Mouse (Mus musculus) intestine, embryonic 15.5 days (tissue): Measurements from ENCODE around the gene Fam172a. TPM values are rescaled to one million over a fixed set of nuclear protein-coding genes. Genes with fewer than 3 reads are reported as not detected.
A peak's percentile ranks its signal among the peaks of the same experiment; 100 is the strongest.

ENCODE experiments used
- ATAC-seq: fragments of 200-750 bp; cut with Nextera tagmentation; 2 replicates; pipeline ENCODE4 v1.8.0; 2017; ENCODE audit warnings: moderate TSS enrichment, moderate library complexity
- H3K27ac ChIP-seq: fragments of 300-500 bp; sonication (generic); 2 replicates; pipeline ENCODE4 v1.5.1; 2015; ENCODE audit warnings: mild to moderate bottlenecking, inconsistent platforms
- H3K27me3 ChIP-seq: fragments of 300-500 bp; sonication (generic); replicated peaks from 2 replicates; pipeline ENCODE4 v1.6.1; 2015; ENCODE audit warnings: inconsistent platforms
- H3K36me3 ChIP-seq: fragments of 300-500 bp; sonication (generic); 2 replicates; pipeline ENCODE4 v1.6.1; 2015; ENCODE audit warnings: inconsistent platforms
- H3K4me1 ChIP-seq: fragments of 300-500 bp; sonication (generic); replicated peaks from 2 replicates; pipeline ENCODE4 v1.6.1; 2015; ENCODE audit warnings: inconsistent platforms
- H3K4me2 ChIP-seq: fragments of 300-500 bp; sonication (generic); replicated peaks from 2 replicates; pipeline ENCODE4 v1.6.1; 2015; ENCODE audit warnings: mild to moderate bottlenecking, inconsistent platforms
- H3K4me3 ChIP-seq: fragments of 300-500 bp; sonication (generic); replicated peaks from 2 replicates; pipeline ENCODE4 v1.5.1; 2015; ENCODE audit warnings: inconsistent platforms
- H3K9ac ChIP-seq: fragments of 300-500 bp; sonication (generic); 2 replicates; pipeline ENCODE4 v1.6.1; 2015; ENCODE audit warnings: inconsistent platforms
- H3K9me3 ChIP-seq: fragments of 300-500 bp; sonication (generic); 2 replicates; pipeline ENCODE4 v1.6.1; 2016; ENCODE audit warnings: inconsistent platforms
- WGBS: fragments of 180-500 bp; shearing (Covaris S2); methylation state at CpG from one replicate; pipeline ENCODE4 v1.1.7; 2015; 5-methylcytosine and 5-hydroxymethylcytosine counted together
- polyA plus RNA-seq: library from polyadenylated mRNA; unstranded; fragments of >200 nt; fragmentation: Nextera tagmentation; extraction: Ambion mirVana; gene quantifications from 2 replicates; pipeline ENCODE4 v1.2.1, GENCODE M21; 2015

The Fam172a gene
- polyA plus RNA-seq, 1 experiment from 2014 or later, result 30.9 TPM

DNA sequence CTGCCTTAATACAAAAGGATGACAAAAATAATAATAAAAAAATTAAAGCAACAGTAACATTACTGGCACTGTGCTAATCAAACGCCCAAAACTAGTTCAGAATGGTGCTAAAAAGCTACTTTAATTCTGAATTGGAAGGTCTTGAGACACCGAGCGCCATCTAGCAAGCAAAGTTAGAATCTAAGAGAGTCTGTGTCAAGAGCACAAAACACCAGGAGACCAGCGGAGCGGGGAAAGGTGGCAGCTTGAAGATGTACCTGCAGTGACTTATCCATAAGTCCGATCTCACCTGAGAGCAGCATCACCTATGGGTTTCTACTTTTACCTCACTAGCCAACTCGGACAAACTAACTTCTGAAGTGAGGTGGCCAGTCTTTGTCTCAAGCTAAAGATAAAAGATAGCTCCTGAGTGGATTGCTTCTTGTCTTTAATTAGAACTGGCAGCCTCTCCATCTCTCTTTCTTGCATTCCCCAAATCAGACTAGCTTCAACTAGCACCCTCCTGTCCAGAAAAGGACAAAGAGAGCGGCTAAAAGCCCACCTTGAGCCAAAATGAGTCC lies 474.1 kb downstream of the Fam172a start:
- Histone ChIP-seq H3K9me3 (no peaks in the 10 kb centered on the region), H3K9ac (no peak overlapping the region), H3K4me1 (peaks cover 7% of the 10 kb centered on the region; the same call in 1 of the 2 replicates), H3K27me3 (peaks cover 68% of the 10 kb centered on the region), H3K27ac (no peak overlapping the region), H3K4me3 (no peak overlapping the region), H3K4me2 (no peak overlapping the region), H3K36me3 (no peaks in the 10 kb centered on the region)
- 2% methylated on average over 8 of the region's 8 CpGs for WGBS
- no peak for ATAC-seq

- WGBS, result 8% methylated on average over 5 of the region's 5 CpGs
- Histone ChIP-seq H3K27ac (no peak overlapping the region), H3K9ac (no peak overlapping the region), H3K4me3 (no peak overlapping the region), H3K27me3 (peaks cover 70% of the 10 kb centered on the region), H3K4me1 (peaks cover 13% of the 10 kb centered on the region; the same call in 1 of the 2 replicates), H3K36me3 (no peaks in the 10 kb centered on the region), H3K4me2 (no peak overlapping the region), H3K9me3 (no peaks in the 10 kb centered on the region)
- ATAC-seq, result no peak
These were observed 475.6 kb downstream of the Fam172a start for GRCm38 (mm10) chr13:78177381-78177950.

DNA sequence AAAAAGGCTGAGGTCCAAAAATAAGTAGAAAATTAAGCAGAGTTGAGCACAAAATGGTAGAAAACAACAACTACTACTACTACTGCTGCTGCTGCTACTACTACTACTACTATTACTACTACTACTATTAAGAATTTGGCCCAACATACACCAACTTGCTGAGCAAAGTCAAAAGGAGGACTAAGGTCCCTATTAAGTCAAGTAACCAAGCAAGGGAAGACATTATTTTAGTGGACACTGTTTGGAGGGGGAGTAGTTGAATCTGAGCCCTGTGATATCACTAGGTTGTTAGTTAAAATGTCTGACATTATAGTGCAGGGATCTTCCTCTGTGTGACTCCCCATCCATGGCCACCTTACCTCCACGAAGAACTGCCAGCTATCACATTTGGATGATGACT lies 476.2 kb downstream of the Fam172a start:
- Histone ChIP-seq H3K9me3 (no peaks in the 10 kb centered on the region), H3K36me3 (no peaks in the 10 kb centered on the region), H3K9ac (no peak overlapping the region), H3K4me3 (no peak overlapping the region), H3K4me2 (no peak overlapping the region), H3K4me1 (peaks cover 13% of the 10 kb centered on the region; the same call in 1 of the 2 replicates), H3K27me3 (peaks cover 69% of the 10 kb centered on the region), H3K27ac (no peak overlapping the region)
- no peak for ATAC-seq
- WGBS, result 0% methylated on average over 1 of the region's 1 CpGs

GRCm38 (mm10) chr13:78178771-78179170 lies 476.9 kb downstream of the Fam172a start:
- peaks cover 13% of the 10 kb centered on the region; the same call in 1 of the 2 replicates for H3K4me1 ChIP-seq
- no peaks in the 10 kb centered on the region for H3K36me3 ChIP-seq
- 7% methylated on average over 5 of the region's 5 CpGs for WGBS
- H3K27me3 ChIP-seq, result peaks cover 73% of the 10 kb centered on the region
- no peaks in the 10 kb centered on the region for H3K9me3 ChIP-seq
- no peak for ATAC-seq
- H3K4me3 ChIP-seq, result no peak overlapping the region
- H3K27ac ChIP-seq, result no peak overlapping the region
- H3K9ac ChIP-seq, result no peak overlapping the region
- no peak overlapping the region for H3K4me2 ChIP-seq

DNA sequence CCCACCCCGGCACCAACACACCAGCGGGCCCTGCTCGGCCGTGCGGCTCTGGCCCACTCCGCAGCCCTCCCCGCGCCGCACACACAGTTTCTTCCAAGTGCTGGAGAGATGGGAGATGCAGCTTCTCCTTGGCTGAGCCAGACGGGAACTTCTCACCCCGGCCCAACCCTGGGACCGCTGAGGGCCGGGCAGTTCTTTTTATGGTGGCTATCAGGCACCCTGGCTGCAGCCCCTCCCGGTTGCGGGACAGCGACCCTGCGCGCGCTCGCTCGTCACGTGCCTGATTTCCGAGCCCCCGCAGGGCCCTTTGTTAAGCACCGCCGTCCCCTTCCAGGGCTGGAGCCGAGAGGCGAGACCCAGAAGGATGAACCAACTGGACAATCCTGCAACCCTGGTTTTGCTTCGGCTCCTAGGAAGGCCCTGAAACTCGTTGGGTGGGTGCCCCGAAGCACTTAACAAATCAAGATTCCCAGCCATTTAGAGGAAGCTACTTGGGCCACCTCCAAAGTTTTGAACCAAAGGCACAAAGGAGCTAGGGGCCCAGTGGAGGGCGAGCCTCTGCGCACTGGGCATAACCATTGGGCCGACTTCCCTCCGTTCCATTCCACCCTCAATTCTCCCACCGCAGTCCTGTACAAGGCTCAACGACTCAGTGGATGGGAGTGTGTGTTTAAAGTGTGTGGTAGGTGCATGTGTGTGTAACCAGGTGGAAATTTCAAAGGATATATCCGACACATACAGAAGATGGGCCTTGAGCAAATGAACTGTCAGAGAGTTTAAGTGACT lies 477.7 kb downstream of the Fam172a start:
- 4% methylated on average over 38 of the region's 38 CpGs for WGBS
- peak overlapping the region; percentile 48 for H3K4me2 ChIP-seq
- no peaks in the 10 kb centered on the region for H3K36me3 ChIP-seq
- H3K4me1 ChIP-seq, result peaks cover 13% of the 10 kb centered on the region; the same call in 1 of the 2 replicates
- peak overlapping the region; percentile 20 for H3K4me3 ChIP-seq
- ATAC-seq, result peak; percentile 51
- H3K27me3 ChIP-seq, result peaks cover 74% of the 10 kb centered on the region
- H3K27ac ChIP-seq, result no peak overlapping the region
- H3K9me3 ChIP-seq, result no peaks in the 10 kb centered on the region
- no peak overlapping the region for H3K9ac ChIP-seq

GRCm38 (mm10) chr13:78180261-78180660 lies 478.4 kb downstream of the Fam172a start:
- WGBS, result 46% methylated on average over 3 of the region's 3 CpGs
- H3K9ac ChIP-seq, result no peak overlapping the region
- no peaks in the 10 kb centered on the region for H3K36me3 ChIP-seq
- no peaks in the 10 kb centered on the region for H3K9me3 ChIP-seq
- no peak overlapping the region for H3K4me2 ChIP-seq
- peaks cover 13% of the 10 kb centered on the region; the same call in 1 of the 2 replicates for H3K4me1 ChIP-seq
- no peak for ATAC-seq
- no peak overlapping the region for H3K27ac ChIP-seq
- peaks cover 75% of the 10 kb centered on the region for H3K27me3 ChIP-seq
- no peak overlapping the region for H3K4me3 ChIP-seq

DNA sequence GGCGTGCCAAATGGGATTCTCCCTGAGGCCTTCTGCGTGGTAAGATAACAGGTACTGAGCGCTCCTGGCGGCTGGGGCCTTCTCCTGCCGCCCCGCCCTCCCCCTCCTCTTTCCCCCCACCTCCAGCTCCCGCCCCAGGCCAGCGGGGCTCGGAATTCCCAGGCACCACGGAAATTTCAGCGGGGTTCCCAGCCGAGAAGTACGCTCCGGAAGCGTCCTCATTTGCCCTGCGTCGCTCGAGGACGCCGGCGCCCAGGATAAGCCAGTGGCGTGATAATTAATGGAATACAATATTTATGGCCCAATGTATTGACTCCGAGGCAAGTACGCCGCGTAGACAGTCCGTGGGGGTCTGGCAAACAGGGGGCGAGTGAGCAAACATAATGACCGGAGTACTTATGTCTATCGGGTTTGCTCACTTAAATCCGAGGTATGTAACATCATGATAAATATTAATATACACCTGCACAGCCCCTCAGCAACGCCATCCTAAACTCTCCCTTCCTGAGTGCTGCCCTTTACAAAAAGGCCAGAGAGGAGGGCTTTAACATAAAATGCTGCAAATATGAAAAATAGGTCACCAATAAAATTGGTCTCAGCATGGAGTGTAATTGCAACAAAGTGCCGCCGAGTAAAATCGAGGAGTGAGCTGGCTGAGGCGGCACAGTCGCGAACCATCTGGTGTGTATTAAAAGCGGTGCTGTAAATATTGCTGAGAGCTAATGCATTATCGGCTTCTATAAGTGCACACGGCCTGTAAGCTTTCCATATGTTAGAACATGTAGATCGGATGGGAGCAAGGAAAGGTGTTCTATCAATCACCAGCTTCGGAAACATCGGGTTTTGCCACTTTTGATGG lies 479.5 kb downstream of the Fam172a start:
- Histone ChIP-seq H3K27me3 (peaks cover 78% of the 10 kb centered on the region), H3K4me3 (peak overlapping the region; percentile 2; the same call in 1 of the 2 replicates), H3K9me3 (no peaks in the 10 kb centered on the region), H3K9ac (no peak overlapping the region), H3K36me3 (no peaks in the 10 kb centered on the region), H3K4me2 (peak overlapping the region; percentile 47), H3K4me1 (peaks cover 13% of the 10 kb centered on the region; the same call in 1 of the 2 replicates), H3K27ac (no peak overlapping the region)
- peak; percentile 31 for ATAC-seq
- 2% methylated on average over 44 of the region's 44 CpGs for WGBS

DNA sequence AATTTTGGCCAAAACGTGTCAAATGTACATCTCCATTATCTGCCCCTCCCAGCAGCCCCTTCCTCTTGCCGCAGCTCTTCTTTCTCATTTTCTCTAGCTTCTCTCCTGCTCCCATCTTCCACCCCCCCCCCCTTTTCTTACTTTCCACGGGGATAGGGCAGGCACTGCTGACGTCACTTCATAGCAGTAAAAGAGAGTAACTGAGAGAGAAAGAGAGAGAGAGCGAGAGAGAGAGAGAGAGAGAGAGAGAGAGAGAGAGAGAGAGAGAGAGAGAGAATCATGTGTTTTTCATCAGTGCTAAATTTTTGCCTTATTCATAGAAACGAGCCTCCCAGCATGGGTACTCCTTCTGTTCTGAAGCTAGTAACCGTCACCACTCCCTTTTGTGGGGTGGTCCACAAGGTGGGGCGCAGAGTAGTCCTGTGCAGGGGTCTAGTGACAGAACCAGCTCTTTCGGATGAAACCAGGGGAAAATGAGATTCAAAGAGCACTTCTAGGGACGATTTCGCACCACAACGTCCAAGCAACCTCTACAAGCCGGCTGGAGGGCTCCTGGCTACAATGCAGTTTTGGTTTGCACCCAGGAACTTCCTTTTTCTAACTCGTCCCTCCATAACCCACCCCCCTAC lies 480.2 kb downstream of the Fam172a start:
- Histone ChIP-seq H3K4me2 (no peak overlapping the region), H3K4me3 (no peak overlapping the region), H3K4me1 (peaks cover 13% of the 10 kb centered on the region; the same call in 1 of the 2 replicates), H3K27ac (no peak overlapping the region), H3K9ac (no peak overlapping the region), H3K9me3 (no peaks in the 10 kb centered on the region), H3K36me3 (no peaks in the 10 kb centered on the region), H3K27me3 (peaks cover 79% of the 10 kb centered on the region)
- no peak for ATAC-seq
- WGBS, result 3% methylated on average over 14 of the region's 14 CpGs

DNA sequence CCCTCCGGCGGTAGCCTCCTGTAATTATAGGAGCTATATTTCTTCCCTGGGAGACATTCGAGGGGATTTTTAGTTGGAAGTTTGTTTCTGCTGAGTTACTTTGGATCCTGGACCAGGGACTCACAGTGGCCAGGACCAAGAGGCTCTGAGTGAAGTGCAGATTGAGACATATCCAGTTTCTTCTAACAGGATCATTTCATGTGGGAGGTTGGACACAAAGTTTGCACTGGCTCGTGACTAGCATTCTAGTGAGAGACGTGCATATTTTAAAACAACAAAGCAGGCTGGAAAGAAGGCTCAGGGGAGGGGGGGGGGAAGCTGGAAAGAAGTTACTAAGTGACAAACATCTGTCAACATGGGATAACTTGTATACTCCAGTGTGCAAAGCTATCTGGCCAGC lies 481.2 kb downstream of the Fam172a start:
- H3K27me3 ChIP-seq, result peaks cover 84% of the 10 kb centered on the region
- WGBS, result 16% methylated on average over 5 of the region's 5 CpGs

DNA sequence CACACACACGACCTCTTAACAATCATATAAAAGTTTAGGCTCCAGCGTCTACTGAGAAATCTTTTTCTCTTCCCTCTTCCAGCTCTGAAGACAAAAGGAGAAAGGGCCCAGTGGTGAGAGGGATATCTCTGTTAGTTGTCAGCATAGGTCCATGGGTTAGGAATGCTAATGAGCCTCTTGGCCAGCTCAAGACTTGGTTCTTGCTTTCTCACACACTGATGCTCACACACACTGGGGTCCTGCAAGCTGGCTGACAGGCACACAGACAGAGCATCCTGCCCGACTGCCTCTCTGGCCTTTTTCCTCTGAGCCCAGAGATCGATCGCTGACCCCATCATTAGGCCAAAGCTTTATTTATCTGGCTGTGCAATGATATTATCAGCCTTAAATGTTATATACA lies 482.2 kb downstream of the Fam172a start:
- H3K4me2 ChIP-seq, result no peak overlapping the region
- peaks cover 84% of the 10 kb centered on the region for H3K27me3 ChIP-seq

More for the DNA sequence above, 481.2 kb downstream of the Fam172a start:
- Histone ChIP-seq H3K4me1 (peaks cover 13% of the 10 kb centered on the region; the same call in 1 of the 2 replicates), H3K36me3 (no peaks in the 10 kb centered on the region), H3K9ac (no peak overlapping the region), H3K9me3 (no peaks in the 10 kb centered on the region), H3K4me2 (no peak overlapping the region), H3K27ac (no peak overlapping the region), H3K4me3 (no peak overlapping the region)
- no peak for ATAC-seq

GRCm38 (mm10) chr13:78184786-78185466 lies 483.1 kb downstream of the Fam172a start:
- Histone ChIP-seq H3K36me3 (no peaks in the 10 kb centered on the region), H3K27ac (no peak overlapping the region), H3K9me3 (no peaks in the 10 kb centered on the region), H3K27me3 (peaks cover 80% of the 10 kb centered on the region), H3K4me1 (peaks cover 7% of the 10 kb centered on the region; the same call in 1 of the 2 replicates), H3K4me2 (no peak overlapping the region), H3K4me3 (no peak overlapping the region), H3K9ac (no peak overlapping the region)
- no peak for ATAC-seq
- whole genome bisulfite sequencing, result 19% methylated on average over 14 of the region's 14 CpGs

More for the DNA sequence above, 482.2 kb downstream of the Fam172a start:
- Histone ChIP-seq H3K4me1 (peaks cover 13% of the 10 kb centered on the region; the same call in 1 of the 2 replicates), H3K4me3 (no peak overlapping the region), H3K27ac (no peak overlapping the region), H3K36me3 (no peaks in the 10 kb centered on the region), H3K9me3 (no peaks in the 10 kb centered on the region), H3K9ac (no peak overlapping the region)
- no peak for ATAC-seq
- WGBS, result 36% methylated on average over 5 of the region's 5 CpGs
